Mouse (Mus musculus): Measurements from ENCODE around the gene Tor4a.

Tor4a gene

GRCm38 (mm10) chr2:25186575-25186930 lies 10.1 kb downstream of the Tor4a start:
- in situ Hi-C loops (cut with MboI): no loop called here

GRCm38 (mm10) chr2:25185625-25186574 lies 10.8 kb downstream of the Tor4a start:
- in situ Hi-C loops (cut with MboI): no loop called here

GRCm38 (mm10) chr2:25184496-25184895 lies 12.2 kb downstream of the Tor4a start:
- in situ Hi-C loops (cut with MboI): no loop called here

GRCm38 (mm10) chr2:25183336-25183735 lies 13.3 kb downstream of the Tor4a start:
- in situ Hi-C loops (cut with MboI): no loop called here

- in situ Hi-C loops (cut with MboI): no loop called here
Observed at GRCm38 (mm10) chr2:25182664-25183063, 14.0 kb downstream of the Tor4a start.

- in situ Hi-C loops (cut with MboI): no loop called here
Observed at GRCm38 (mm10) chr2:25181891-25182397, 14.7 kb downstream of the Tor4a start.

GRCm38 (mm10) chr2:25180973-25181890 lies 15.5 kb downstream of the Tor4a start:
- in situ Hi-C loops (cut with MboI): no loop called here

GRCm38 (mm10) chr2:25180478-25180903 lies 16.2 kb downstream of the Tor4a start, which contains the start of gene Nrarp:
Gene Nrarp (plus strand): TSS chr2:25180758.
- in situ Hi-C loops (cut with MboI): no loop called here

- in situ Hi-C loops (cut with MboI): no loop called here
Observed at GRCm38 (mm10) chr2:25179566-25180217, 17.0 kb downstream of the Tor4a start.

- in situ Hi-C loops (cut with MboI): no loop called here
Observed at GRCm38 (mm10) chr2:25178285-25178972, 18.3 kb downstream of the Tor4a start.

GRCm38 (mm10) chr2:25177685-25178084 lies 19.0 kb downstream of the Tor4a start:
- in situ Hi-C loops (cut with MboI): no loop called here

GRCm38 (mm10) chr2:25177076-25177475 lies 19.6 kb downstream of the Tor4a start:
- in situ Hi-C loops (cut with MboI): no loop called here

GRCm38 (mm10) chr2:25176573-25176972 lies 20.1 kb downstream of the Tor4a start:
- in situ Hi-C loops (cut with MboI): no loop called here

- in situ Hi-C loops (cut with MboI): no loop called here
Observed at GRCm38 (mm10) chr2:25175690-25176078, 21.0 kb downstream of the Tor4a start.

GRCm38 (mm10) chr2:25174866-25175689 lies 21.6 kb downstream of the Tor4a start:
- in situ Hi-C loops (cut with MboI): no loop called here

GRCm38 (mm10) chr2:25173821-25174220 lies 22.9 kb downstream of the Tor4a start:
- in situ Hi-C loops (cut with MboI): no loop called here

- in situ Hi-C loops (cut with MboI): no loop called here
Observed at GRCm38 (mm10) chr2:25172629-25173028, 24.1 kb downstream of the Tor4a start.

- in situ Hi-C loops (cut with MboI): no loop called here
Observed at GRCm38 (mm10) chr2:25171769-25172153, 24.9 kb downstream of the Tor4a start.

- in situ Hi-C loops (cut with MboI): no loop called here
Observed at GRCm38 (mm10) chr2:25171101-25171768, 25.5 kb downstream of the Tor4a start.
